Mouse (Mus musculus): ENCODE measurements around the gene Slain1. TPM values are rescaled to one million over a fixed set of nuclear protein-coding genes. Genes with fewer than 3 reads are reported as not detected.

The Slain1 gene
- polyA plus RNA-seq, 1 experiment from 2014 or later, result 4.5 TPM

GRCm38 (mm10) chr14:103649302-103649701 is 726 bp upstream of the Slain1 start:
- no peak for ATAC-seq (ENCODE audit: insufficient number of reproducible peaks, insufficient read depth, low FRiP score, low TSS enrichment)
- Histone ChIP-seq H3K9ac (no peak overlapping the region), H3K4me2 (replicated peaks) (0 out of 2 replicates have a peak overlapping the region, but pooled peaks have one; percentile 100), H3K36me3 (no peaks in the 10 kb centered on the region), H3K9me3 (no peaks in the 10 kb centered on the region), H3K4me3 (peak overlapping the region; percentile 75; the same call in 1 of the 2 replicates), H3K27me3 (peaks cover 25% of the 10 kb centered on the region), H3K27ac (no peak overlapping the region), H3K4me1 (peaks cover 3% of the 10 kb centered on the region; the same call in 1 of the 2 replicates)
- 55% methylated on average over 4 of the region's 4 CpGs for WGBS

- H3K4me3 ChIP-seq, result peak overlapping the region; percentile 75
- peaks cover 3% of the 10 kb centered on the region; the same call in 1 of the 2 replicates for H3K4me1 ChIP-seq
- no peaks in the 10 kb centered on the region for H3K9me3 ChIP-seq
- peak overlapping the region; percentile 75 for H3K27ac ChIP-seq
- peak overlapping the region; percentile 100 for H3K4me2 ChIP-seq (replicated peaks)
- WGBS, result under 1% methylated on average over 48 of the region's 67 CpGs
- peak overlapping the region; percentile 68 for H3K9ac ChIP-seq
- H3K27me3 ChIP-seq, result peaks cover 25% of the 10 kb centered on the region
- ATAC-seq (ENCODE audit: insufficient number of reproducible peaks, insufficient read depth, low FRiP score, low TSS enrichment), result peak; percentile 70
- no peaks in the 10 kb centered on the region for H3K36me3 ChIP-seq
These were observed 529 bp downstream of the Slain1 start for GRCm38 (mm10) chr14:103650413-103651101.

DNA sequence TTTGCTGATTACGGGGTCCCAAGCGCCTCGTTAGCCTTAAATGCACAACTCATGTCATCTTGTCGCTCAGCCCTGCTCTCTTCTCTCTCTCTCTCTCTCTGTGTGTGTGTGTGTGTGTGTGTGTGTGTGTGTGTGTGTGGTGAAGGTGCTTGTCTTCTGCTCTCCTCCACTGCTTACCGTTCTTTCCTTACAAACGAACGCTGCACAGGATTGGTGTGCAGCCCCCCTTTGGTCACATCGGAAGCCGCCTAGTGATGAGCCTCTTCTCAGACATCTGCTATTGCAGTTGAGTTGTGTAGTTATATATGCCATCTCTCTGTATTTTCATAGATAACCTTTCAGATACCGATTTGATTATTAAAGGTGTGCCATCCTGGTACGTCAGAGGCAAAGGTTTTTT is 1.1 kb downstream of the Slain1 start:
- 0 out of 2 replicates have a peak, but pooled peaks have one; percentile 2 for ATAC-seq (ENCODE audit: insufficient number of reproducible peaks, insufficient read depth, low FRiP score, low TSS enrichment)
- no peaks in the 10 kb centered on the region for H3K9me3 ChIP-seq
- 4% methylated on average over 11 of the region's 11 CpGs for WGBS
- peak overlapping the region; percentile 68; the same call in 1 of the 2 replicates for H3K9ac ChIP-seq
- peaks cover 25% of the 10 kb centered on the region for H3K27me3 ChIP-seq
- H3K4me1 ChIP-seq, result peaks cover 3% of the 10 kb centered on the region; the same call in 1 of the 2 replicates
- peak overlapping the region; percentile 100 for H3K4me2 ChIP-seq (replicated peaks)
- H3K36me3 ChIP-seq, result no peaks in the 10 kb centered on the region
- peak overlapping the region; percentile 75 for H3K4me3 ChIP-seq
- H3K27ac ChIP-seq, result peak overlapping the region; percentile 75; the same call in 1 of the 2 replicates

- peaks cover 25% of the 10 kb centered on the region for H3K27me3 ChIP-seq
- 60% methylated on average over 2 of the region's 2 CpGs for WGBS
- no peak overlapping the region for H3K9ac ChIP-seq
- H3K4me3 ChIP-seq, result peak overlapping the region; percentile 75; the same call in 1 of the 2 replicates
- H3K27ac ChIP-seq, result no peak overlapping the region
- H3K4me2 ChIP-seq (replicated peaks), result peak overlapping the region; percentile 100
- no peak for ATAC-seq (ENCODE audit: insufficient number of reproducible peaks, insufficient read depth, low FRiP score, low TSS enrichment)
- no peaks in the 10 kb centered on the region for H3K36me3 ChIP-seq
- no peaks in the 10 kb centered on the region for H3K9me3 ChIP-seq
- peaks cover 3% of the 10 kb centered on the region; the same call in 1 of the 2 replicates for H3K4me1 ChIP-seq
These were observed 1.5 kb downstream of the Slain1 start for GRCm38 (mm10) chr14:103651562-103651961.

DNA sequence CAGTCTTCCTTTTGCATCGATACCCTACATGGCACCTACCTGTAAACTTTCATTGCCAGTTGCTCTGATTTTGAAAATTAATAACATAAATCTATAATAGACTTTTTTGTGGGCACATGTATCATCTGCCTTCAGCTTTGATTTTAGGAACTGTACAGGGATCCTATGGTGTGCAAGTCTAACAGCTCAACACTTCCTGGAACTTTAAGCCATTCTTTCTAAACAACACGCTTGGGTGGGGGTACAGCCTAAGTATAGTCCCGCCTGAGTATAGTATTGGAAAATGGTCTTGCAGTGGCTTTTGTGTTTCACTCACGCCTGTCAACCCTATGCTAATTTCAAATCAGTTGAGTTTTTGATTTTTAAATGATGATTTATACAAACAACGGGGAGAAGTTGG is 2.5 kb downstream of the Slain1 start:
- Histone ChIP-seq H3K4me3 (no peak overlapping the region), H3K9ac (no peak overlapping the region), H3K27me3 (peaks cover 25% of the 10 kb centered on the region), H3K4me2 (replicated peaks) (no peak overlapping the region), H3K9me3 (no peaks in the 10 kb centered on the region), H3K36me3 (no peaks in the 10 kb centered on the region), H3K27ac (no peak overlapping the region), H3K4me1 (peaks cover 3% of the 10 kb centered on the region; the same call in 1 of the 2 replicates)
- no peak for ATAC-seq (ENCODE audit: insufficient number of reproducible peaks, insufficient read depth, low FRiP score, low TSS enrichment)
- WGBS, result 84% methylated on average over 5 of the region's 5 CpGs

- no peak overlapping the region for H3K9ac ChIP-seq
- H3K4me3 ChIP-seq, result no peak overlapping the region
- no peaks in the 10 kb centered on the region for H3K9me3 ChIP-seq
- H3K27ac ChIP-seq, result no peak overlapping the region
- H3K4me1 ChIP-seq, result peaks cover 3% of the 10 kb centered on the region; the same call in 1 of the 2 replicates
- H3K27me3 ChIP-seq, result peaks cover 25% of the 10 kb centered on the region
- WGBS, result 64% methylated on average over 5 of the region's 5 CpGs
- H3K36me3 ChIP-seq, result no peaks in the 10 kb centered on the region
- no peak for ATAC-seq (ENCODE audit: insufficient number of reproducible peaks, insufficient read depth, low FRiP score, low TSS enrichment)
- no peak overlapping the region for H3K4me2 ChIP-seq (replicated peaks)
These were observed 3.8 kb downstream of the Slain1 start for GRCm38 (mm10) chr14:103653800-103654199.

- ATAC-seq (ENCODE audit: insufficient number of reproducible peaks, insufficient read depth, low FRiP score, low TSS enrichment), result no peak
- peaks cover 3% of the 10 kb centered on the region; the same call in 1 of the 2 replicates for H3K4me1 ChIP-seq
- 74% methylated on average over 5 of the region's 5 CpGs for WGBS
- no peak overlapping the region for H3K4me2 ChIP-seq (replicated peaks)
- H3K9me3 ChIP-seq, result no peaks in the 10 kb centered on the region
- H3K4me3 ChIP-seq, result no peak overlapping the region
- no peak overlapping the region for H3K27ac ChIP-seq
- H3K27me3 ChIP-seq, result peaks cover 13% of the 10 kb centered on the region
- H3K9ac ChIP-seq, result no peak overlapping the region
- H3K36me3 ChIP-seq, result no peaks in the 10 kb centered on the region
These were observed 5.4 kb downstream of the Slain1 start for GRCm38 (mm10) chr14:103655448-103655847.

DNA sequence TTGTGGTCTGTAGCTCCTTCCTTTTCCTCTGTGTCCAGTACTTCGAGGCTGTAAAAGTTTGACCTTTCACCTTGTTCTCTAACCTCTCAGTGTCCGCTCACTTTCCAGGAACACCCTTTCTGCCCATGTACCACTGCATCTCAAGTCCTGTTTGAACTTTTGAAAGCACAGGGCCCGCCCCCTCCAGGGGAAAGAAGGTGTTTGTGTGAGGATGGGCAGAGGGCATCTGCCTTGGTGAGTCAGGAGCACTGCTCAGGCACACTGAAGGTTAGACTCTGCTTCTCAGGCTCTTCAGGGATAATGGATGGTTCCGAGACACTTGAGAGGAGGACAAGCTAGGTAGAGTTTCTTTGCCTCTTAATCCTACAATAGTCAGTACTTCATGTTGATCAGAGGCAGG is 7.8 kb downstream of the Slain1 start:
- Histone ChIP-seq H3K9ac (no peak overlapping the region), H3K36me3 (no peaks in the 10 kb centered on the region), H3K4me2 (replicated peaks) (no peak overlapping the region), H3K4me3 (no peak overlapping the region), H3K27ac (no peak overlapping the region), H3K27me3 (no peaks in the 10 kb centered on the region), H3K4me1 (no peaks in the 10 kb centered on the region), H3K9me3 (no peaks in the 10 kb centered on the region)
- no peak for ATAC-seq (ENCODE audit: insufficient number of reproducible peaks, insufficient read depth, low FRiP score, low TSS enrichment)
- 66% methylated on average over 4 of the region's 4 CpGs for WGBS

DNA sequence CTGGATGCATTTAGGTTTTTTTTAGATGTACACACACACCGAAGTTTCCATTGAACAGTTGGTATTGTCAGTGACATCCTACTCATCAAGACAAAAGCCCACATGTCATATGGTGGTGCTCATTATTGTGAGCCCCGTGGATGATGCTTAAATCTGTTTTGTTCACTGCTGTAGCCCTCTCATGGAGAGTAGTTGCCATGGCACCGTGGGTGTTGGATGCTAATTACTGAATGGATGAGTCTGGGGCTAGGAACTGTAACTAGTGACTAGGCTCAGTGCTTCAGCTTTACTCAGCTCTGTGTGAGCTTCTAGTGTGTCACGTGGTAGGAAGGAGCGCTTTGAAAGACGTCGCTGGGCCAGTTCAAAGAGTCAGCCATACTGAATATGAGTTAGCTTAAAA is 13.0 kb downstream of the Slain1 start:
- no peaks in the 10 kb centered on the region for H3K4me1 ChIP-seq
- no peaks in the 10 kb centered on the region for H3K27me3 ChIP-seq
- H3K9me3 ChIP-seq, result no peaks in the 10 kb centered on the region
- no peak overlapping the region for H3K4me3 ChIP-seq
- H3K27ac ChIP-seq, result no peak overlapping the region
- no peak overlapping the region for H3K9ac ChIP-seq
- no peak for ATAC-seq (ENCODE audit: insufficient number of reproducible peaks, insufficient read depth, low FRiP score, low TSS enrichment)
- H3K4me2 ChIP-seq (replicated peaks), result no peak overlapping the region
- WGBS, result 83% methylated on average over 7 of the region's 7 CpGs
- H3K36me3 ChIP-seq, result no peaks in the 10 kb centered on the region

- no peaks in the 10 kb centered on the region for H3K27me3 ChIP-seq
- H3K4me2 ChIP-seq (replicated peaks), result no peak overlapping the region
- no peak overlapping the region for H3K27ac ChIP-seq
- no peaks in the 10 kb centered on the region for H3K36me3 ChIP-seq
- 69% methylated on average over 4 of the region's 4 CpGs for WGBS
- H3K4me1 ChIP-seq, result no peaks in the 10 kb centered on the region
- H3K9ac ChIP-seq, result no peak overlapping the region
- no peak for ATAC-seq (ENCODE audit: insufficient number of reproducible peaks, insufficient read depth, low FRiP score, low TSS enrichment)
- no peaks in the 10 kb centered on the region for H3K9me3 ChIP-seq
- H3K4me3 ChIP-seq, result no peak overlapping the region
These were observed 14.4 kb downstream of the Slain1 start for GRCm38 (mm10) chr14:103664391-103664790.

GRCm38 (mm10) chr14:103666347-103666954 is 16.4 kb downstream of the Slain1 start:
- Histone ChIP-seq H3K4me2 (replicated peaks) (no peak overlapping the region), H3K27ac (no peak overlapping the region), H3K9ac (no peak overlapping the region), H3K4me3 (no peak overlapping the region), H3K36me3 (no peaks in the 10 kb centered on the region), H3K4me1 (no peaks in the 10 kb centered on the region), H3K9me3 (no peaks in the 10 kb centered on the region), H3K27me3 (no peaks in the 10 kb centered on the region)
- no peak for ATAC-seq (ENCODE audit: insufficient number of reproducible peaks, insufficient read depth, low FRiP score, low TSS enrichment)
- 71% methylated on average over 8 of the region's 8 CpGs for WGBS

DNA sequence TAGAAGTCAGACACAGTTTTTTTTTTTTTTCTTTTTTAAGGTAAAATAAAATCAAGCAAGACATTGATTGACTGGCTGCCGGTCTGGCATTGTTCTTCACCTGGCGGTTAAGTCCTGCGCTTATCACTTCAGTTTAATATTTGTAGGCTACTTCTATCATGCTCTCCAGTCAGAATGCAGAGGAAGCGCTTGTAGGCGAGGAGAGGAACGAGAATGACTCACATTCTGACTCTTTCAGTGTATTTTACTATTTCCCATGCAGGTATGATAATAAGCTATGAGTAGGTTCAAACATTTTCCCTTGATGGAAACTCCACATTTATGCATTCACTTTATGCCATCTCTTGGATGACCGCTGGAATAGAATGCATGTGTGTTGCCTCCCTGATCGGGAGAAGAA is 17.0 kb downstream of the Slain1 start:
- Histone ChIP-seq H3K4me3 (no peak overlapping the region), H3K9me3 (no peaks in the 10 kb centered on the region), H3K9ac (no peak overlapping the region), H3K4me2 (replicated peaks) (no peak overlapping the region), H3K36me3 (no peaks in the 10 kb centered on the region), H3K27ac (no peak overlapping the region), H3K27me3 (no peaks in the 10 kb centered on the region), H3K4me1 (no peaks in the 10 kb centered on the region)
- ATAC-seq (ENCODE audit: insufficient number of reproducible peaks, insufficient read depth, low FRiP score, low TSS enrichment), result no peak
- 91% methylated on average over 8 of the region's 8 CpGs for WGBS
